Mouse (Mus musculus) G1E (cell line): ENCODE data around the gene Tgfbr3.

Experiments
- CTCF ChIP-seq: IDR thresholded peaks from 2 replicates; pipeline ENCODE4 v1.5.1; 2012; ENCODE audit warnings: low read depth, low read length, inconsistent platforms, mixed read lengths
- GATA1 ChIP-seq: IDR thresholded peaks from 2 replicates; pipeline ENCODE4 v1.6.1; 2012; ENCODE audit warnings: borderline replicate concordance, low read length, inconsistent platforms, mixed read lengths
- TAL1 ChIP-seq: conservative IDR thresholded peaks from 2 replicates; pipeline ENCODE4 v1.6.1; 2012; ENCODE audit warnings: low read depth, low read length, inconsistent platforms, mixed read lengths

DNA sequence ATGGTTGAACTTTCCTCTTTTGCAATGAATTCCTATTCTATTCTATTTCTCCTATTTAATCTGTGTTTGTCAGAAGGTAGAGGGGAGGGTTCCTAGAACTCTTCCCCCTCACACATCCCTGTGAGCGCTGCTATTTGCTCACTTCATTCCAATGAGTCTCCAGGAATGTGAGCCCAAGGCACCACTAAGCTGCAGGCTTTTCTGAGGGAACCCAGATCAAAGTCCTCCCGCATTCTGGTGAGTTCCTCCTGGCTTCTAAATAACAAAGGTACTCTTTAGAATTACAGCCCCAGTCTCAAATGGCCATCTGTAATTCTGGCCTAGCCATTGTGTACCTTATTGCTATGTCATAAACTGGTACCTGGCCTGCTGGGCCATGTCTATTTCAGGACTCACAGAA is 72.3 kb downstream of the Tgfbr3 start:
- no peak for TF ChIP-seq CTCF
- TF ChIP-seq TAL1: no peak
- TF ChIP-seq GATA1: no peak
